ENCODE assay signal across 10 mouse cellular contexts in genomic region chr3:119779261-119779660, GRCm38 (mm10). TPM values are rescaled to one million over a fixed set of nuclear protein-coding genes. Genes with fewer than 3 reads are reported as not detected.
A peak's percentile ranks its signal among the peaks of the same experiment; 100 is the strongest.
DNase-seq lines count a peak whose midpoint lies in the region; ATAC-seq and TF ChIP-seq lines count a peak whose summit lies in the region.
"Had no signal": no experiment of that assay in that cellular context is flagged by ENCODE, and none has a peak within 500 bp of the region (broad histone marks: within the 10 kb centered on the region; RNA-seq: fewer than 3 reads in every experiment).

No protein-coding gene starts in this region.

- TF ChIP-seq CTCF in liver, embryonic 14.5 days (IDR thresholded peaks at IDR 0.05; ENCODE audit: low read depth) = no peak

- H3K4me1 ChIP-seq in midbrain, embryonic 13.5 days (replicated peaks) = peaks cover 38% of the 10 kb centered on the region
- H3K4me1 ChIP-seq in midbrain, embryonic 10.5 days = peaks cover 41% of the 10 kb centered on the region
- H3K4me1 ChIP-seq in forebrain, embryonic 13.5 days = peaks cover 39% of the 10 kb centered on the region
- H3K4me1 ChIP-seq in liver, embryonic 14.5 days (replicated peaks; ENCODE audit: control insufficient read depth in 2 of 2, insufficient read depth in 2 of 2, low read length in 1 of 2) = peaks cover 3 to 12% of the 10 kb centered on the region in 2 experiments; a peak in 3 of 4 replicates
- peaks cover 21% of the 10 kb centered on the region for H3K4me1 ChIP-seq in neural tube, embryonic 14.5 days (ENCODE audit: control insufficient read depth, insufficient read depth, low read length)

- H3K27me3 ChIP-seq in midbrain, embryonic 13.5 days = no peaks in the 10 kb centered on the region
- no peaks in the 10 kb centered on the region for H3K27me3 ChIP-seq in midbrain, embryonic 10.5 days (ENCODE audit: low read depth, poor library complexity, severe bottlenecking)
- no peaks in the 10 kb centered on the region for H3K27me3 ChIP-seq in forebrain, embryonic 13.5 days
- no peaks in the 10 kb centered on the region for H3K27me3 ChIP-seq in liver, embryonic 14.5 days (ENCODE audit: control insufficient read depth, insufficient read depth, low read length)
- no peaks in the 10 kb centered on the region for H3K27me3 ChIP-seq in neural tube, embryonic 14.5 days (ENCODE audit: control insufficient read depth, insufficient read depth, low read length)
- H3K27me3 ChIP-seq: lung, embryonic 15.5 days had no signal

- no peak for ATAC-seq in midbrain, embryonic 13.5 days
- no peak for ATAC-seq in forebrain, embryonic 13.5 days
- no peak for ATAC-seq in liver, embryonic 14.5 days (ENCODE audit: insufficient read depth)
- ATAC-seq in neural tube, embryonic 14.5 days (ENCODE audit: low read depth) = no peak

- TF ChIP-seq EP300 in liver, embryonic 14.5 days (IDR thresholded peaks at IDR 0.05; ENCODE audit: low read depth) = no peak

- peaks cover 7% of the 10 kb centered on the region; the same call in 1 of the 2 replicates for H3K36me3 ChIP-seq in midbrain, embryonic 13.5 days
- H3K36me3 ChIP-seq in midbrain, embryonic 10.5 days = peaks cover 48% of the 10 kb centered on the region
- peaks cover 12% of the 10 kb centered on the region; the same call in 1 of the 2 replicates for H3K36me3 ChIP-seq in forebrain, embryonic 13.5 days (ENCODE audit: poor library complexity, severe bottlenecking)
- H3K36me3 ChIP-seq in liver, embryonic 14.5 days (replicated peaks; ENCODE audit: control insufficient read depth, insufficient read depth, low read depth) = no peaks in the 10 kb centered on the region
- H3K36me3 ChIP-seq in neural tube, embryonic 14.5 days (ENCODE audit: control insufficient read depth, insufficient read depth, low read length) = no peaks in the 10 kb centered on the region
- H3K36me3 ChIP-seq: lung, embryonic 15.5 days had no signal

- WGBS in midbrain, embryonic 13.5 days = 95% methylated on average over 1 of the region's 1 CpGs
- WGBS in midbrain, embryonic 10.5 days = 92% methylated on average over 1 of the region's 1 CpGs
- 85% methylated on average over 1 of the region's 1 CpGs for whole genome bisulfite sequencing in forebrain, embryonic 13.5 days
- WGBS in liver, embryonic 14.5 days (ENCODE audit: insufficient replicate concordance) = 72% methylated on average over 1 of the region's 1 CpGs
- 69% methylated on average over 1 of the region's 1 CpGs for WGBS in neural tube, embryonic 14.5 days

- H3K9ac ChIP-seq in midbrain, embryonic 13.5 days (replicated peaks) = no peak overlapping the region
- H3K9ac ChIP-seq in forebrain, embryonic 13.5 days = no peak overlapping the region
- H3K9ac ChIP-seq in liver, embryonic 14.5 days (replicated peaks) = no peak overlapping the region
- H3K9ac ChIP-seq in neural tube, embryonic 14.5 days (replicated peaks; ENCODE audit: low read depth, low read length) = no peak overlapping the region
- H3K9ac ChIP-seq: lung, embryonic 15.5 days had no signal

- no peaks in the 10 kb centered on the region for H3K9me3 ChIP-seq in midbrain, embryonic 13.5 days
- no peaks in the 10 kb centered on the region for H3K9me3 ChIP-seq in midbrain, embryonic 10.5 days (replicated peaks)
- no peaks in the 10 kb centered on the region for H3K9me3 ChIP-seq in forebrain, embryonic 13.5 days (replicated peaks)
- H3K9me3 ChIP-seq in liver, embryonic 14.5 days (ENCODE audit: control insufficient read depth, low read length) = no peaks in the 10 kb centered on the region
- H3K9me3 ChIP-seq in neural tube, embryonic 14.5 days (ENCODE audit: control insufficient read depth, low read length) = no peaks in the 10 kb centered on the region
- H3K9me3 ChIP-seq: lung, embryonic 15.5 days had no signal

- H3K27ac ChIP-seq in midbrain, embryonic 13.5 days = no peak overlapping the region
- H3K27ac ChIP-seq in midbrain, embryonic 10.5 days (replicated peaks) = no peak overlapping the region
- H3K27ac ChIP-seq in forebrain, embryonic 13.5 days = no peak overlapping the region
- H3K27ac ChIP-seq in liver, embryonic 14.5 days = no peak overlapping the region
- no peak overlapping the region for H3K27ac ChIP-seq in neural tube, embryonic 14.5 days (ENCODE audit: low read depth, low read length)
- H3K27ac ChIP-seq: lung, embryonic 15.5 days had no signal

- DNase-seq in midbrain, embryonic 10.5 days (ENCODE audit: low spot score) = no peak
- DNase-seq in liver, embryonic 14.5 days (ENCODE audit: low read depth in 3 of 3, low spot score in 3 of 3) = no peak
- DNase-seq in kidney, postnatal 36 days = no peak
- no peak for DNase-seq in kidney, adult 9 months
- DNase-seq: gastrocnemius, postnatal 36 days; heart, postnatal 4 days had no signal

- H3K4me3 ChIP-seq in midbrain, embryonic 13.5 days (replicated peaks) = peak overlapping the region; percentile 11; the same call in 1 of the 2 replicates
- no peak overlapping the region for H3K4me3 ChIP-seq in midbrain, embryonic 10.5 days
- H3K4me3 ChIP-seq in forebrain, embryonic 13.5 days = no peak overlapping the region
- no peak overlapping the region for H3K4me3 ChIP-seq in liver, embryonic 14.5 days (ENCODE audit: insufficient read depth in 1 of 2, low read depth in 2 of 2, low read length in 2 of 2)
- H3K4me3 ChIP-seq in neural tube, embryonic 14.5 days (ENCODE audit: low read depth, low read length) = no peak overlapping the region
- H3K4me3 ChIP-seq: lung, embryonic 15.5 days had no signal

- H3K4me2 ChIP-seq in midbrain, embryonic 13.5 days (replicated peaks) = peak overlapping the region; percentile 42; the same call in 1 of the 2 replicates
- peak overlapping the region; percentile 44 for H3K4me2 ChIP-seq in forebrain, embryonic 13.5 days
- H3K4me2 ChIP-seq in liver, embryonic 14.5 days (ENCODE audit: low read depth) = peak overlapping the region; percentile 22; the same call in 1 of the 2 replicates
- H3K4me2 ChIP-seq in neural tube, embryonic 14.5 days (ENCODE audit: low read depth, low read length) = peak overlapping the region; percentile 4; the same call in 1 of the 2 replicates
- H3K4me2 ChIP-seq: lung, embryonic 15.5 days had no signal

RNA-seq across cellular contexts. Expression of gene Ptbp2, which starts 5.0 kb away (rescaled TPM):
- 324 and 347 TPM in 2 replicates for polyA plus RNA-seq in midbrain, embryonic 13.5 days (2015; fragmentation: Nextera tagmentation; extraction: Ambion mirVana)
- polyA plus RNA-seq in midbrain, embryonic 10.5 days (2016; fragmentation: Nextera tagmentation; extraction: Ambion mirVana) = 223 and 267 TPM in 2 replicates
- 360 and 381 TPM in 2 replicates for polyA plus RNA-seq in forebrain, embryonic 13.5 days (2015; fragmentation: Nextera tagmentation; extraction: Ambion mirVana)
- polyA plus RNA-seq in liver, embryonic 14.5 days (2012; rRNA removed) = 7.8 and 9.6 TPM in 2 replicates
- 6.3 and 6.4 TPM in 2 replicates for polyA plus RNA-seq in liver, embryonic 14.5 days (2014; fragmentation: Nextera tagmentation; extraction: Ambion mirVana)
- polyA plus RNA-seq in neural tube, embryonic 14.5 days (2014; fragmentation: Nextera tagmentation; extraction: Ambion mirVana) = 316 and 318 TPM in 2 replicates

Comparison
In these comparisons a context has a peak if more than half of its experiments do, and no peak if none do; other contexts are left out.
1. RNA of gene Ptbp2, which starts 5.0 kb away (polyA plus RNA-seq): 360 to 381 TPM in forebrain, embryonic 13.5 days, 324 to 347 TPM in midbrain, embryonic 13.5 days, 316 to 318 TPM in neural tube, embryonic 14.5 days and 223 to 267 TPM in midbrain, embryonic 10.5 days; 6.3 to 9.6 TPM in liver, embryonic 14.5 days; every median in the first group is over 10 times any median in the second.
2. Peak in every context shown above with its lines, with median percentiles within 50 percentile points of each other: H3K4me2 ChIP-seq.